In the genomic region with DNA sequence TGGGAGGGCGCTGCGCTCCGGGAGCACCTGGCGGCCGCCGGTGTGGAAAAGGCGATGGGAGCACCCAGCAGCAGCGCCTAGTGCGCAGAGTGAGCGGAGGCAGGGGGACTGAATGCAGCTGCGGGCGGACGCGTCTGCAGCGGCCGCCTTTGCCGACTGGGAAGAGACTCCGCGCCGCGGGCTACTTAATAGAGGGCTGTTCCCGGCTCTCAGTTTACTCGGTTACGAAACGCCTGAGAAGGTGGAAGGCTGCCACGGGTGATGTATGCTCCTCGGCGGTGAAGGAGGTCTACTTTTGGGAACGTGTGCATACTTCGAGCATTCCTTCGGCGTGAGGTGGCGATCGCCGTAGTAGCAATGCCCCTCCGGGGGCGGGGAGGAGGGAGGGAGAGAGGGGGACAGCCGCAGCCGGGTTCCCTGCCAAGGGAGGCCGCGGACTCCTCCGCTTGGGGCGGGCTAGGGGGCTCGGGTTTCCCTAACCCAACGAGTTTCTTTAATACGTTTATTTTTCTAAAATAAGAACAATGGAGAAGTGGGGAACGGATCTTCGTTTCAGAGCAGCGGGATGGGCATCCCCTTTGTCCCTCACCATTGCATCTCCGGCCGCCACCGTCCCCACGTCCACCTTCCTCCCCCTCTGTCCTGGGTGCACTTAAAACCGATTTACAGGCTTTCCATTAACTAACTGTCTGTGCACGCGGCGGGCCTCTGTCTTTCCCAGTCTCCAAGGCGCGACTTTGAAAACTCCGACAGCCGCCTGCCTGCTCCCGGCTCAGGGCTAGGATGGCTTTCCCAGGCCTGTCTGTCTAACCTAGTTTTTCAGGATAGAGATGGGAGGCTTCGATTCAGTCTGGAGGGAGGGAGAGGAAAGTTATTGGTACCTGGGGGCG, we compare ENCODE assay signal across 8 mouse cellular contexts. TPM values are rescaled to one million over a fixed set of nuclear protein-coding genes. Genes with fewer than 3 reads are reported as not detected.
DNase-seq lines count a peak whose midpoint lies in the region; ATAC-seq and TF ChIP-seq lines count a peak whose summit lies in the region.

Col12a1 (minus strand) TSS at position 351 of the 890 bp plus-strand sequence.

- no peak for TF ChIP-seq CTCF in cerebellum, adult 2 months (IDR thresholded peaks at IDR 0.05; ENCODE audit: borderline replicate concordance, insufficient read depth, low read depth, low read length)

- TF ChIP-seq POLR2A in cerebellum, adult 2 months (IDR thresholded peaks at IDR 0.05; ENCODE audit: borderline replicate concordance, insufficient read depth, low read length), result no peak

- ATAC-seq in common myeloid progenitor, adult 5-6 weeks (replicated peaks; ENCODE audit: low read depth, poor library complexity, severe bottlenecking), result peak; percentile 13; the same call in 1 of the 2 replicates
- ATAC-seq in hindbrain, embryonic 16.5 days, result peak; percentile 46
- no peak for ATAC-seq in liver, embryonic 15.5 days (ENCODE audit: insufficient read depth)
- ATAC-seq in neural tube, embryonic 15.5 days (ENCODE audit: low FRiP score), result peak; percentile 67

- H3K36me3 ChIP-seq in hindbrain, embryonic 16.5 days (ENCODE audit: control insufficient read depth, insufficient read depth, low read length), result no peaks in the 10 kb centered on the region
- no peaks in the 10 kb centered on the region for H3K36me3 ChIP-seq in liver, embryonic 15.5 days (replicated peaks)
- no peaks in the 10 kb centered on the region for H3K36me3 ChIP-seq in neural tube, embryonic 15.5 days

- H3K27ac ChIP-seq in cerebellum, adult 2 months (ENCODE audit: insufficient read depth, low read length), result no peak within 1 kb of the TSS
- H3K27ac ChIP-seq in hindbrain, embryonic 16.5 days (ENCODE audit: low read depth, low read length), result no peak within 1 kb of the TSS; the same call in 1 of the 2 replicates
- no peak within 1 kb of the TSS for H3K27ac ChIP-seq in liver, embryonic 15.5 days (replicated peaks)
- H3K27ac ChIP-seq in neural tube, embryonic 15.5 days (replicated peaks), result peak within 1 kb of the TSS; percentile 67

- H3K4me3 ChIP-seq in cerebellum, adult 2 months (replicated peaks; ENCODE audit: insufficient read depth, low read depth, low read length), result peak within 1 kb of the TSS; percentile 57
- H3K4me3 ChIP-seq in hindbrain, embryonic 16.5 days (ENCODE audit: low read length), result peak within 1 kb of the TSS; percentile 50
- peak within 1 kb of the TSS; percentile 38 for H3K4me3 ChIP-seq in liver, embryonic 15.5 days (replicated peaks)
- H3K4me3 ChIP-seq in neural tube, embryonic 15.5 days (replicated peaks), result peak within 1 kb of the TSS; percentile 56

- peak within 1 kb of the TSS; percentile 85 for H3K4me2 ChIP-seq in hindbrain, embryonic 16.5 days (ENCODE audit: low read length)
- peak within 1 kb of the TSS; percentile 61 for H3K4me2 ChIP-seq in liver, embryonic 15.5 days
- peak within 1 kb of the TSS; percentile 95 for H3K4me2 ChIP-seq in neural tube, embryonic 15.5 days

- peak; percentile 29 to 36 for DNase-seq in cerebellum, adult 2 months
- DNase-seq in cerebellum, adult 8-10 months, result no peak
- peak; percentile 80 for DNase-seq in gastrocnemius, postnatal 14 days
- DNase-seq in natural killer cell, adult 2 months (ENCODE audit: low spot score in 2 of 2), result no peak

- peak within 1 kb of the TSS; percentile 59 for H3K9ac ChIP-seq in hindbrain, embryonic 16.5 days (ENCODE audit: low read depth, low read length)
- no peak within 1 kb of the TSS for H3K9ac ChIP-seq in liver, embryonic 15.5 days
- peak within 1 kb of the TSS; percentile 56 for H3K9ac ChIP-seq in neural tube, embryonic 15.5 days (replicated peaks)

- 1% methylated on average over 64 of the region's 64 CpGs for WGBS in cerebellum, adult 2 months
- WGBS in hindbrain, embryonic 16.5 days, result 0% methylated on average over 59 of the region's 64 CpGs
- WGBS in liver, embryonic 15.5 days (ENCODE audit: insufficient replicate concordance), result under 1% methylated on average over 64 of the region's 64 CpGs
- under 1% methylated on average over 64 of the region's 64 CpGs for WGBS in neural tube, embryonic 15.5 days

- intact Hi-C loops in gastrocnemius, postnatal 14 days (cut with DNase I; ENCODE audit: low total_unique reads), result loop anchor here (5.0 to 10.0 kb wide), 2 partner anchors 614 to 671 kb away; no protein-coding TSS in a partner anchor

- H3K9me3 ChIP-seq in hindbrain, embryonic 16.5 days (ENCODE audit: control insufficient read depth, low read length), result no peaks in the 10 kb centered on the region
- H3K9me3 ChIP-seq in liver, embryonic 15.5 days (replicated peaks), result no peaks in the 10 kb centered on the region
- H3K9me3 ChIP-seq in neural tube, embryonic 15.5 days (replicated peaks), result no peaks in the 10 kb centered on the region

- H3K4me1 ChIP-seq in cerebellum, adult 2 months (ENCODE audit: control insufficient read depth, insufficient read depth, low read length), result peaks cover 7% of the 10 kb centered on the region; the same call in 1 of the 2 replicates
- H3K4me1 ChIP-seq in hindbrain, embryonic 16.5 days (ENCODE audit: control insufficient read depth, insufficient read depth, low read depth, low read length), result peaks cover 25% of the 10 kb centered on the region
- peaks cover 7% of the 10 kb centered on the region; the same call in 1 of the 2 replicates for H3K4me1 ChIP-seq in liver, embryonic 15.5 days (replicated peaks)
- H3K4me1 ChIP-seq in neural tube, embryonic 15.5 days, result peaks cover 57% of the 10 kb centered on the region

- H3K27me3 ChIP-seq in cerebellum, adult 2 months (ENCODE audit: control insufficient read depth, insufficient read depth, low read length), result peaks cover 3% of the 10 kb centered on the region; the same call in 1 of the 2 replicates
- H3K27me3 ChIP-seq in hindbrain, embryonic 16.5 days (replicated peaks; ENCODE audit: control insufficient read depth, insufficient read depth, low read length), result peaks cover 15% of the 10 kb centered on the region
- H3K27me3 ChIP-seq in liver, embryonic 15.5 days, result peaks cover 73% of the 10 kb centered on the region
- H3K27me3 ChIP-seq in neural tube, embryonic 15.5 days (replicated peaks), result peaks cover 26% of the 10 kb centered on the region

RNA-seq across cellular contexts. Expression of gene Col12a1, which starts in this region (rescaled TPM):
- polyA plus RNA-seq in cerebellum, adult 2 months (2012; rRNA removed), result 6.0 and 6.4 TPM in 2 replicates
- total RNA-seq in common myeloid progenitor, adult 5-6 weeks (2017), result not detected in 2 replicates
- 10 to 100 TPM; 55.3 to 60.1 TPM for total RNA-seq in gastrocnemius, postnatal 14 days (2021)
- polyA plus RNA-seq in hindbrain, embryonic 16.5 days (2015; fragmentation: Nextera tagmentation; extraction: Ambion mirVana), result 7.4 and 10.4 TPM in 2 replicates
- polyA plus RNA-seq in liver, embryonic 15.5 days (2015; fragmentation: Nextera tagmentation; extraction: Ambion mirVana), result 1.7 TPM in 2 replicates
- polyA plus RNA-seq in neural tube, embryonic 15.5 days (2015; fragmentation: Nextera tagmentation; extraction: Ambion mirVana), result 20.5 and 21.2 TPM in 2 replicates

Comparison
In these comparisons a context has a peak if more than half of its experiments do, and no peak if none do; other contexts are left out.
1. RNA of gene Col12a1 (total RNA-seq): 55.3 to 60.1 TPM in gastrocnemius, postnatal 14 days; not detected in common myeloid progenitor, adult 5-6 weeks; every median in the first group is over 10 times any median in the second.
2. DNase-seq: peak in cerebellum, adult 2 months (2 of 2) and gastrocnemius, postnatal 14 days (single experiment); none in cerebellum, adult 8-10 months (single experiment) and natural killer cell, adult 2 months (0 of 2).
3. Peak in ATAC-seq in common myeloid progenitor, adult 5-6 weeks; RNA of the gene not detected or under 1 TPM.
4. Peak in every context shown above with its lines, with median percentiles within 50 percentile points of each other: H3K4me3 ChIP-seq and H3K4me2 ChIP-seq.